Mouse (Mus musculus): ENCODE results near the gene 4930558C23Rik. TPM values are rescaled to one million over a fixed set of nuclear protein-coding genes. Genes with fewer than 3 reads are reported as not detected.
"Not testable (repeated sequence)": the region's sequence is repeated elsewhere in the genome, so short reads cannot be mapped to it uniquely, and the experiment has no call there.

The 4930558C23Rik gene
- polyA plus RNA-seq, 1 experiment from 2014 or later, result not detected

DNA sequence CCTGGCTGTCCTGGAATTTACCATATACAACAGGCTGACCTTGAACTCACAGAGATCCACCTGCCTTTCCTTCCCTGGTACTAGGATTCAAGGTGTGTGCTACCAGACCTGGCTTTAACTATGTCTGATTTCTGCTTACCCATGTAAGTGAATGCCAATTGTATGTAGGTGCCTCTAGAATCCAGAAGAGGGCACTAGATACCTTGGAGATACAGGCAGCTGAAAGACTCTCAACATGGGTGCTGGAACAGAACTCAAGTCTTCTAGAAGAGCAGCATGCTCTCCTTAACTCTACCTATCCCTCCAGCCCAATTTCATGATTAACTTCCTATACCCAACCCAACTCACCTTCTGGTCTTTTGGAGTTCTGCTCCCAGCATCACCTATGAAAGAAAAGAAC lies 53.1 kb downstream of the 4930558C23Rik start:
- H3K4me1 ChIP-seq (ENCODE audit: control insufficient read depth, insufficient read depth, low read length), result no peaks in the 10 kb centered on the region
- H3K27ac ChIP-seq (ENCODE audit: low read depth, low read length), result no peak overlapping the region
- H3K9ac ChIP-seq (ENCODE audit: low read length), result no peak overlapping the region
- peaks cover 37% of the 10 kb centered on the region for H3K36me3 ChIP-seq (ENCODE audit: control insufficient read depth, insufficient read depth, low read length)
- no peak overlapping the region for H3K4me2 ChIP-seq
- ATAC-seq (ENCODE audit: low FRiP score) (no peak), DNase-seq (ENCODE audit: low spot score, missing footprints) (no peak)
- H3K4me3 ChIP-seq (ENCODE audit: low read depth, low read length), result no peak overlapping the region
- peaks cover 5% of the 10 kb centered on the region; the same call in 1 of the 2 replicates for H3K9me3 ChIP-seq (ENCODE audit: control insufficient read depth, low read length)
- H3K27me3 ChIP-seq (ENCODE audit: control insufficient read depth, insufficient read depth, low read length), result no peaks in the 10 kb centered on the region

DNA sequence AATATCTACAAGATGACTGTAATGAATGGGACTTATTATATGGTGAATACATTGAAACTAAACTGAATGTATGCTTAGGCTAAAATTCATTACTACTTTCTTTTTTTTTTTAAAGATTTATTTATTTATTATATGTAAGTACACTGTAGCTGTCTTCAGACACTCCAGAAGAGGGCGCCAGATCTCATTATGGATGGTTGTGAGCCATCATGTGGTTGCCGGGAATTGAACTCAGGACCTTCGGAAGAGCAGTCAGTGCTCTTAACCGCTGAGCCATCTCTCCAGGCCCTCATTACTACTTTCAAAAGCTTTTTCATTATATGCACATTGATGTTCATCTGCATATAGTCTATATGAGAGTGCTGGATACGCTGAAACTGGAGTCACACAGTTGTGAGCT lies 54.3 kb downstream of the 4930558C23Rik start:
- WGBS, result 98% methylated on average over 5 of the region's 5 CpGs
- H3K36me3 ChIP-seq (ENCODE audit: control insufficient read depth, insufficient read depth, low read length), result peaks cover 37% of the 10 kb centered on the region

DNA sequence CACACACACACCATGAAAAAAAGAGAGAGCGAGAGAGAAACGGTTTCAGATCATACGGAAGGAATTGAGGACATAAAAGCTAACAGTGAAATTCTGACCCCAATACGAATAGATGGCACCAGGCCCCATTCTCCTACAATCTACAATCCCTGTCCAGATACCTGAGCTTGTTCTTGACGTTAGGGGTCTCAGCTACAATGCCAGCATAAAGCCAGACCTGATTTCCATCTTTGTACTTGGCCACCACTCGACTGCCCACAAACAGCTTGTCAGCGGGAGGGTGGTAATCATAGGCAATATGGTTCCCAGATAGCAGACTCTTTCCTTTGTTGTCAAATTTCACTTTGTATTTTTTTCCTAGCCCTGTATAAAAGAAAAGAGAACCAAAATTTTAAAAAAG lies 56.2 kb downstream of the 4930558C23Rik start:
- Histone ChIP-seq H3K4me2 (no peak overlapping the region), H3K4me3 (ENCODE audit: low read depth, low read length) (no peak overlapping the region), H3K27ac (ENCODE audit: low read depth, low read length) (no peak overlapping the region), H3K9me3 (ENCODE audit: control insufficient read depth, low read length) (peaks cover 5% of the 10 kb centered on the region; the same call in 1 of the 2 replicates), H3K27me3 (ENCODE audit: control insufficient read depth, insufficient read depth, low read length) (no peaks in the 10 kb centered on the region), H3K9ac (ENCODE audit: low read length) (no peak overlapping the region), H3K36me3 (ENCODE audit: control insufficient read depth, insufficient read depth, low read length) (peaks cover 36% of the 10 kb centered on the region), H3K4me1 (ENCODE audit: control insufficient read depth, insufficient read depth, low read length) (no peaks in the 10 kb centered on the region)
- no peak for DNase-seq (ENCODE audit: low spot score, missing footprints)
- no peak for ATAC-seq (ENCODE audit: low FRiP score)
- 93% methylated on average over 7 of the region's 7 CpGs for WGBS

More for the DNA sequence above, 54.3 kb downstream of the 4930558C23Rik start:
- not testable (repeated sequence) for H3K4me3 ChIP-seq (ENCODE audit: low read depth, low read length); H3K27ac ChIP-seq (ENCODE audit: low read depth, low read length); H3K9me3 ChIP-seq (ENCODE audit: control insufficient read depth, low read length); H3K4me1 ChIP-seq (ENCODE audit: control insufficient read depth, insufficient read depth, low read length); ATAC-seq (ENCODE audit: low FRiP score); H3K9ac ChIP-seq (ENCODE audit: low read length); H3K4me2 ChIP-seq; H3K27me3 ChIP-seq (ENCODE audit: control insufficient read depth, insufficient read depth, low read length)
- peak; percentile 14 for DNase-seq (ENCODE audit: low spot score, missing footprints)

DNA sequence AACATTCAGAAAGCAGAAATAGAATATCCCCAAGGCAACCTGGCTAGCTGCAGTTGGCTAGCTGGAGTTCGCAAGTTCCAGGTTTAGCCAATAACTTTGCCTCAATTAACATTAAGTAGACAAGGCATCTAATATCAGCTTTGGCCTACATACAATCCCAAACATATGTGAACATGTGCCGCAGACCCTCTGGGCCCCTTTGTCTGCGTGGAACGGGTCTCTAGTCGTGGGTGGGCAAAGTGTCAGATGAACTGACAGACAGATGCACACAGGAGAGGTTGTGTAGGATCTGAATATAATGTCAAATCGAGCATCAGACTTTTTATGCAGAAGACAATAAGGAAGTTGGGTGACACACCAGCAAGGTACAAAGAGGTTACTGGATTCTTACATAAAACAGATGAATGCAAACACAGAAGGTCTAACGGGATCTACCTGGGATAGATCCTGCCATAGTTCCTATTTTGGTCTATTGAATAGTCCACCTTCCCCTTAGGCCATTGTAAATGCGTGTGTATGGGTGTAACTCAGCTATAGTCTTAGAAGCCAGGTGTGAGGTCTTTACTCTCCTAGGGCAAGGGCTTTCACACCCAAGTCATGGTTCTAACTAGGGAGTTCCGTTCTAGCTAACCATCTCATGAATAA lies 59.2 kb downstream of the 4930558C23Rik start:
- H3K27ac ChIP-seq (ENCODE audit: low read depth, low read length); H3K27me3 ChIP-seq (ENCODE audit: control insufficient read depth, insufficient read depth, low read length); ATAC-seq (ENCODE audit: low FRiP score); H3K4me3 ChIP-seq (ENCODE audit: low read depth, low read length); H3K4me2 ChIP-seq; H3K9me3 ChIP-seq (ENCODE audit: control insufficient read depth, low read length); DNase-seq (ENCODE audit: low spot score, missing footprints); H3K4me1 ChIP-seq (ENCODE audit: control insufficient read depth, insufficient read depth, low read length); H3K9ac ChIP-seq (ENCODE audit: low read length): not testable (repeated sequence)
- WGBS, result 93% methylated on average over 9 of the region's 9 CpGs
- peaks cover 48% of the 10 kb centered on the region for H3K36me3 ChIP-seq (ENCODE audit: control insufficient read depth, insufficient read depth, low read length)

DNA sequence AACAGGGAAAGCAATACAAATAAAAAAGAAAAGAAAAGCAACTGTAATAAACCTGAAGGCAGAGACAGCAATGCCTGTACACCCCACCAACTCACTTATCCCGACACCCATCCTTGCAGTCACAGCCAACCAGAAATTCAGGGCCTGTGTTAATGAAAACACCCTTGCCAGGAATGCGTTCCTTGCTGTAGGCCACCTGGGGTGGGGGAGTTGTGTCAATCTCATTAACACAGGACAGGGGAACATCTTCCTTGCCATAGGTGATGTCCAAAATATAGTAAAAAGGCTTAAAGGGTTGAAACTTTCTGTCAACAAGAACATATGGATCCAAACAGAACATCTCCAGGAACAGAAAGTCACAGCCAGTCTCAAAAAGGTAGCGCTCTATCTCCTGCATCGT lies 64.4 kb downstream of the 4930558C23Rik start:
- H3K27ac ChIP-seq (ENCODE audit: low read depth, low read length), result no peak overlapping the region
- H3K36me3 ChIP-seq (ENCODE audit: control insufficient read depth, insufficient read depth, low read length), result peaks cover 58% of the 10 kb centered on the region
- no peaks in the 10 kb centered on the region for H3K4me1 ChIP-seq (ENCODE audit: control insufficient read depth, insufficient read depth, low read length)
- no peak overlapping the region for H3K4me3 ChIP-seq (ENCODE audit: low read depth, low read length)
- no peaks in the 10 kb centered on the region for H3K9me3 ChIP-seq (ENCODE audit: control insufficient read depth, low read length)
- WGBS, result 92% methylated on average over 4 of the region's 4 CpGs
- H3K27me3 ChIP-seq (ENCODE audit: control insufficient read depth, insufficient read depth, low read length), result no peaks in the 10 kb centered on the region
- H3K9ac ChIP-seq (ENCODE audit: low read length), result no peak overlapping the region
- ATAC-seq (ENCODE audit: low FRiP score), result no peak
- no peak overlapping the region for H3K4me2 ChIP-seq
- no peak for DNase-seq (ENCODE audit: low spot score, missing footprints)

DNA sequence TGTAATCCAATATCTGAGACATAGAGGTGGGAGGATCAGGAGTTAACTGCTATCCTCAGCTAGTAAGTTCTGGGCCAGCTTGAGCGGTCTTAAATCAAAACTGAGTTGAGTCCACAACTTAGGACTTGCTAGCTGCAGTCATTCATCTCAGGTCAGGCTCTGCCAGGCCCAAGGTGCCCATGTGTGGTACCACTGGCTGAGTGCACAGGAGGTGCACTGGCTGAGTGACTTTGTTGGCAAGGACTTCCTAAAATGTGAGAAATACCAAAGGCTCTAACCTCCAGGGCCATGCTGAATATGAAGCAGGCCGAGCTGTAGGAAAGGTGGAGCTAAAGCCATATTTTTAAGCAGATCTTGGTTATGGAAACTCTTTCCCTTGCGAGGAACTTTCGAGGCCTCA lies 65.3 kb downstream of the 4930558C23Rik start:
- ATAC-seq (ENCODE audit: low FRiP score) (no peak), DNase-seq (ENCODE audit: low spot score, missing footprints) (no peak)
- Histone ChIP-seq H3K9ac (ENCODE audit: low read length) (no peak overlapping the region), H3K27ac (ENCODE audit: low read depth, low read length) (no peak overlapping the region), H3K4me1 (ENCODE audit: control insufficient read depth, insufficient read depth, low read length) (no peaks in the 10 kb centered on the region), H3K4me3 (ENCODE audit: low read depth, low read length) (no peak overlapping the region), H3K27me3 (ENCODE audit: control insufficient read depth, insufficient read depth, low read length) (no peaks in the 10 kb centered on the region), H3K36me3 (ENCODE audit: control insufficient read depth, insufficient read depth, low read length) (peaks cover 58% of the 10 kb centered on the region), H3K9me3 (ENCODE audit: control insufficient read depth, low read length) (no peaks in the 10 kb centered on the region), H3K4me2 (no peak overlapping the region)
- 90% methylated on average over 4 of the region's 4 CpGs for WGBS

Other genes starting within 250 kb of the 4930558C23Rik start
- gene Sema6c, start 242.4 kb downstream of the 4930558C23Rik start, polyA plus RNA-seq (2014; fragmentation: Nextera tagmentation; extraction: Ambion mirVana), result 14.1 and 17.8 TPM in 2 replicates
- 6.0 and 6.9 TPM in 2 replicates for gene Gabpb2, start 184.9 kb downstream of the 4930558C23Rik start, polyA plus RNA-seq (2014; fragmentation: Nextera tagmentation; extraction: Ambion mirVana)
- gene Cdc42se1, start 174.1 kb downstream of the 4930558C23Rik start, polyA plus RNA-seq (2014; fragmentation: Nextera tagmentation; extraction: Ambion mirVana), result 105 and 106 TPM in 2 replicates
- gene Mllt11, start 170.7 kb downstream of the 4930558C23Rik start, polyA plus RNA-seq (2014; fragmentation: Nextera tagmentation; extraction: Ambion mirVana), result 124 and 144 TPM in 2 replicates
- gene Gm128, start 161.2 kb downstream of the 4930558C23Rik start, polyA plus RNA-seq (2014; fragmentation: Nextera tagmentation; extraction: Ambion mirVana), result 0.18 and 0.48 TPM in 2 replicates
- 0.20 TPM in 1 of 2 replicates, not detected in the other for gene Bnipl, start 151.6 kb downstream of the 4930558C23Rik start, polyA plus RNA-seq (2014; fragmentation: Nextera tagmentation; extraction: Ambion mirVana)
- 38.8 and 43.3 TPM in 2 replicates for gene Mindy1, start 121.5 kb downstream of the 4930558C23Rik start, polyA plus RNA-seq (2014; fragmentation: Nextera tagmentation; extraction: Ambion mirVana)
- gene Prune1, start 120.8 kb downstream of the 4930558C23Rik start, polyA plus RNA-seq (2014; fragmentation: Nextera tagmentation; extraction: Ambion mirVana), result 28.0 and 29.7 TPM in 2 replicates
- 0.87 and 1.3 TPM in 2 replicates for gene Anxa9, start 95.7 kb downstream of the 4930558C23Rik start, polyA plus RNA-seq (2014; fragmentation: Nextera tagmentation; extraction: Ambion mirVana)
- 94.1 and 97.1 TPM in 2 replicates for gene Cers2, start 88.0 kb downstream of the 4930558C23Rik start, polyA plus RNA-seq (2014; fragmentation: Nextera tagmentation; extraction: Ambion mirVana)
- 60.9 and 69.3 TPM in 2 replicates for gene Setdb1, start 45.6 kb downstream of the 4930558C23Rik start, polyA plus RNA-seq (2014; fragmentation: Nextera tagmentation; extraction: Ambion mirVana)
- gene Arnt, start 31.5 kb upstream of the 4930558C23Rik start, polyA plus RNA-seq (2014; fragmentation: Nextera tagmentation; extraction: Ambion mirVana), result 26.2 and 27.0 TPM in 2 replicates
- gene Ctsk, start 96.4 kb upstream of the 4930558C23Rik start, polyA plus RNA-seq (2014; fragmentation: Nextera tagmentation; extraction: Ambion mirVana), result 6.7 and 8.0 TPM in 2 replicates
- 10.2 TPM in 2 replicates for gene Ctss, start 123.9 kb upstream of the 4930558C23Rik start, polyA plus RNA-seq (2014; fragmentation: Nextera tagmentation; extraction: Ambion mirVana)
- gene Hormad1, start 156.8 kb upstream of the 4930558C23Rik start, polyA plus RNA-seq (2014; fragmentation: Nextera tagmentation; extraction: Ambion mirVana), result not detected in 2 replicates
- gene Golph3l, start 186.1 kb upstream of the 4930558C23Rik start, polyA plus RNA-seq (2014; fragmentation: Nextera tagmentation; extraction: Ambion mirVana), result 41.8 and 45.1 TPM in 2 replicates
- gene Ensa, start 222.2 kb upstream of the 4930558C23Rik start, polyA plus RNA-seq (2014; fragmentation: Nextera tagmentation; extraction: Ambion mirVana), result 88.1 and 93.2 TPM in 2 replicates

Data from midbrain, embryonic 11.5 days (tissue).